Mouse (Mus musculus) MEL-GATA-1-ER (cell line): ENCODE data around the gene Zfp710.
"Not testable (repeated sequence)": the region's sequence is repeated elsewhere in the genome, so short reads cannot be mapped to it uniquely, and the experiment has no call there.

Source experiments
- DNase-seq: peaks from one replicate; pipeline ENCODE4 v3.0.0-alpha.2; 2012; ENCODE audit warnings: low read depth; ENCODE audit errors: extremely low read depth

Gene Zfp710

GRCm38 (mm10) chr7:80026990-80027635, 2.5 kb downstream of the Zfp710 start:
- DNase-seq: no peak

DNA sequence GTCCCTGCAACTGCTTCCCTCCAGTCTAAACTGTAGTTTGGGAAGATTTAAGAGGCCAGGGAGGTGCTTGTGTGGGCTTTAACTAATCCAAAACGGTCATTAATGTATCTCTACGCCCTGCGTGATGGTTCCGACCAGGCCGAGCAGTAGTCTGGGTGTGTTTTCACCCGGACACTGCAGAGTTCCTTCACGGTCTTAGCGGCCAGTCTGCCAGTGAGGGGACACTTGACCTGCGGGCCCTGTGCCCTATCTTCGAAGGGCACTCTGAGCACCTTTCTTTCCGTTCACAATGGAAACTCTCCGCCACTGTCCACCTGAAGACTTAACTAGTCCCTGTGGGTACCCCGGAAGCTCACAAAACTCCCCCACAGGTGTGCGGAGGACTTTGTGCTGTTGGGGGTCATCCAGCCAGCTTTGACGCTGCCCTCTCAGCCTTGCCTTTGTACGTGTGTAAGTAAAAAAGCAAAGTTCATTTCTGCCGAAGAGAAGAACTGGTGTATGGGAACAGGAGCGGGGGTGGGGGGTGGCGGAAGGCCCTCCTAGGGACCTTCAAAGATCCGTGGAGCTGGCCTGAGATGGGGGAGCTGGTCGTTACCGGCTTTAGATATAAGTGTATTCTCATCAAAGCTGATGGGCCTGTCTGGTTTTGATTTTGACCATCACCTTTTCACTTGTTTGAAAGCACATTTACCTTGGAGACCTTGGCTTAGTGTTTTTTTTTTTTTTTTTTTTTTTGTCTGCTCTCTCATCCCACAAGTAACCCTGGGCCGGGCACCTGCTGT, 3.2 kb downstream of the Zfp710 start:
- no peak for DNase-seq

GRCm38 (mm10) chr7:80028418-80028720, 3.8 kb downstream of the Zfp710 start:
- DNase-seq: no peak

DNA sequence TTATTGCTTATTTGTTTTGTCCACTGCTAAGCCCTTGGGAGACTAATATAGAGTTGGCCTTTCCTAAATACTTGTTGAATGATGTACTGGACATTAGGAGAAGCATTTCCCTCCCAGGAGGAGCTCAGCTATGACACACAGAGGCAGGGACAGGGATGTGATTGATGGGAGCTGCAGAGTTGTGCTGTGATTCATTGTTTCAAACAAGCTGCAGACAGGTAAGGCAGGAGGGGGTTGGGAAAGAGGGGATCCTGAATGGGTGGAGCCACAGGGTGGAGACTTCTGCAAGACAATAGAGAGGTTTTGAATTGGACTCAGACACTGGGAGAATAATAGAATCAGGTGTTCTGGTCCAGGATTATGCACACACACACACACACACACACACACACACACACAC, 5.4 kb downstream of the Zfp710 start:
- no peak for DNase-seq

DNA sequence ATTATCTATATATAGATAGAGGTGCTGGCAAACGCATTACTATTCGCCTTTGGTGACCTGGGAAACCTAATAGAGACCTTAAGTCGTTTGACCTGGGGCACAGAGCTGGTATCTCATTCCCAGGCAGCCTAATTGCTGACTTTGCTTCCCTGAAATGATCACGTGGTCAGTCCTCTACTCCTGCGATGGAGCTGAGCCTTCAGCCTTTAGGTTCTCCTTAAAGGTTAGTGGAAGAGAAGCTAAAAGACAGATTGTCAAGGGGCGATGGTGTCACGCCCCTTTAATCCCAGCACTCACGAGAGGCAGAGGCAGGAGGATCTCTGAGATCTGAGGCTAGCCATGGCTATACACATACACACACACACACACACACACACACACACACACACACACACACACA, 5.9 kb downstream of the Zfp710 start:
- DNase-seq: no peak

DNA sequence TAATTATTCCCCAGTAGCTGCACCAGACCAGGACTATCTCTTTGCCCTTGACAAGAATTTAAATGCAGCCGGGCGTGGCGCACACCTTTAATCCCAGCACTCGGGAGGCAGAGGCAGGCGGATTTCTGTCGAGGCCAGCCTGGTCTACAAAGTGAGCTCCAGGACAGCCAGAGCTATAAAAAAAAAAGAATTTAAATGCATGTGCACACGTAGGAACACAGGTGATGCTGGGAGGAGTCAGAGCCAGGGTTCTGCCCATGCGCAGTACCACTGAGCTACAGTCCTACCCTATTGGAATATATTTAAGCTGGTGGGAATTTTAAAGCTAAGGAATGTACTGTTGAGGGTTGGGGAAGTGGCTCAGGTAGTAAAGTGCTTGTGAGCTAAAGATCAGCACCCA, 6.4 kb downstream of the Zfp710 start:
- no peak for DNase-seq

GRCm38 (mm10) chr7:80031478-80031877, 6.9 kb downstream of the Zfp710 start:
- no peak for DNase-seq

DNA sequence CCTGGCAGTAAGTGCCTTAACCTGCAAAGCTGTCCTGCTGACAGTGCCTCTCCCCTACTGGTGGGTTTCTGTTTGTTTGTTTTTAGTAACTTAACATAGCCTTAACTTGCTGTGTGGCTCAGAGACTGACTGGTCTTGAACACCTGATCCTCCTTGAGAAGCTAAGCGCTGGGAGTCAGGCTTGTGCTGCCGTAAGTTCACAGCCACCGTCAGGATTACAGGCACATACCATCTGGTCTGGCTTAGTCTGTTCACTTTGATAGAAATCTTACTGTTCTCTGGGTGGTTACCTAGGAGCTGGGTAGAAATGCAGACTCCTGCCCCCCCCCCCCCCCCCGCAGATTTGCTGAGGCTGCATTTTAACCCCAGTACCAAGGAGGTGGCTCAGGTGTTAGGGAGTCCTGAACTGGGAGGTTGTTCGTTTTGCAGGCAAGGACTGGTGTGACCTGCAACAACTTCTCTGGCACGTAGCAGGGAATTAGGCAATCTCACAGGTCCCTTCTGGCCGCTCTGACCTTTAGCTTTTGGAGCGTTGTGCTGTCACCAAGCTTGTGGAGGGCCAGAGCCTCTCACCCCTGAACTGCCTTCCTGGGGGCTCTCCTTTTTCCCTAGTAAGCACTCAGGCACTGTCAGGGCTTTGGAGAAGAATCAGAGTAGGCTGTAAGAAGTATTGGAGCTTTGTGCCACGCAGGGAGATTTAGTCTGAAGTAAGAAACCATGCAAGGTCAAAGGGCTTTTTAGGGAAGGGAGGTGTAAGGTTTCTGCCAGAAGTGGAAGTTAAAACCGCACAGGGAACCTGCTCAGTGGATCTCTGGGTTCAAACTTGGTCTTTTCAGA, 7.8 kb downstream of the Zfp710 start:
- DNase-seq: no peak

DNA sequence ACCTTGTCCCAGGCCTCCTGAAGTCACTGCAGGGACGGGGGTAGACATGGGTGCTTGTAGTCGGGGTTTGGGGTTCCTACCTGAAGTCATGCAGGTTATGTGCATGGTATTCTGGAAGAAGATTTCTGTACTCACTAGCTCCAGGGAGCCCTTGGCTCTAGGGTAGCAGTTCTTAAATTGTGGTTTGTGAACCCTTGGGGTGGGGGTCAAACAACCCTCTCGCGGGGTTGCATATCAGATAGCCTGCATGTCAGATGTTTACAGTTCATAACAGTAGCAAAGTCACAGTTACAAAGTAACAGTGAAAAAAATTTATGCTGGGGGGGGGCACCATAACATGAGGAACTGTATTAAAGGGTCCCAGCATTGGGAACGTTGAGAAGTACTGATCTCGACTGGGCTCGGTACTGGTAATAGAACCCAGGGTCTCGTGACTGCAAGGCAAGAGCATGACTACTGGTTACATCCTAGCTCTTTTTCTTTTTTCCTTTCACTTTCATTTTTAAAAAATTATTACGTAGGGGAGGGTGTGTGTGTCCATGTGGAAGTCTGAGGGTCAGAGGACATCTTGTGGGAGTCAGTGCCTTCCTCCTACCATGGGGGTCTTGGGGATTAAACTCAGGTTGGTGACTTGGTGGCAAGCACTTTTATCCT, 8.6 kb downstream of the Zfp710 start:
- DNase-seq: no peak

DNA sequence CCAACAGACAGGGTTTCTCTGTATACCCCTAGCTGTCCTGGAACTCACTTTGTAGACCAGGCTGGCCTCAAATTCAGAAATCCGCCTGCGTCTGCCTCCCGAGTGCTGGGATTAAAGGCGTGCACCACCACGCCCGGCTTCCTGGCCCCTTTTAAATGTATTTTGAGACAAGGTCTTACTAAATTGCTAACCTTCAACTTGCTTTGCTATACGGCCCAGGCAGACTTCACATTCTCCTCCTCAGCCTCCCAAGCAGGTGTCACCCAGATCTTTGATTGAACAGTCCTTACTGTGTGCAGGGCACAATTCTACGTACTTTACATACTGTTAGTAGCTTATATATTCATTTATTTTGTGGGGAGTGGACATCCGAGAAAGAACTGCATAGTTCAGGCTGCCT, 9.2 kb downstream of the Zfp710 start:
- DNase-seq: no peak

DNA sequence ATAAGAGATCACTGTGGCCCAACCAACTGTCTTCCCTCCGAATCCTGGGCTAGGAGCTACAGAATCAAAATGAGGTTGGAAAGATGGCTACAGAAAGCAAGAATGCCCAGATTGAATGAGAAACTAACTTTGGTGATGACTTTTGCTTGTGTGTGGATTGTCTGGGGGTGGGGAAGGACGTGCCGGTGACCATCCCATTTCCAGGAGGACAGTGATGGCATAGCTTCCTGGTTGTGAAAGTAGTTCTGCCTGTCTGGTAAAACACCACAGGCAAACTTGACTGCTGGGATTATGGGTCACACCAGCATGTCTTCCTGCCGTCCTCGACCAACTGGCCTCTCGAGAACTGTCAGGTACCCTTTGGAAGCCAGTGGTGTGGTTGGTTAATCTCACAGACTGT, 10.5 kb downstream of the Zfp710 start:
- no peak for DNase-seq

- DNase-seq: no peak
Measured at GRCm38 (mm10) chr7:80035748-80036147, 11.1 kb downstream of the Zfp710 start.

- no peak for DNase-seq
Measured at GRCm38 (mm10) chr7:80039699-80040098, 15.1 kb downstream of the Zfp710 start.

DNA sequence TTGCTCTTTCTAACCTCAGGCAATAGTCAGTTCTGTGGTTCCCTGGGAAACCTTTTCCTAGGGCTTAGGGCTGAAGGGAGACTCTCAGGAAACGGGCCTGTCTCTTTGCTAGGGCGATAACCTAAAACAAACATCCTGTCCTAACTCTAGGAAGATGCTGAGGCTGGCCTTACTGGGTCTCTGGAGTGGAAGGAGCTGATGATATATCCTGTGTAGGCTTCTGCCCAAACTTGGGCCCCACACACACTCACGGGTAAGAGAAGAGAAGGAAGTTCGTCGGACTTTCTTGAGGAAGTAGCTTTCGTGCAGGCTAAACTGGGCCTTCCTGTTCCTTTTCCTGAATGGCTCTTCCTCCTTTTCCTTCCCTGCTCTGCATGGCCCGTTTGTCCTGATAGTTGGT, 19.6 kb downstream of the Zfp710 start:
- DNase-seq: no peak

GRCm38 (mm10) chr7:80047041-80047440, 22.4 kb downstream of the Zfp710 start:
- no peak for DNase-seq

GRCm38 (mm10) chr7:80049746-80050145, 25.1 kb downstream of the Zfp710 start:
- no peak for DNase-seq

DNA sequence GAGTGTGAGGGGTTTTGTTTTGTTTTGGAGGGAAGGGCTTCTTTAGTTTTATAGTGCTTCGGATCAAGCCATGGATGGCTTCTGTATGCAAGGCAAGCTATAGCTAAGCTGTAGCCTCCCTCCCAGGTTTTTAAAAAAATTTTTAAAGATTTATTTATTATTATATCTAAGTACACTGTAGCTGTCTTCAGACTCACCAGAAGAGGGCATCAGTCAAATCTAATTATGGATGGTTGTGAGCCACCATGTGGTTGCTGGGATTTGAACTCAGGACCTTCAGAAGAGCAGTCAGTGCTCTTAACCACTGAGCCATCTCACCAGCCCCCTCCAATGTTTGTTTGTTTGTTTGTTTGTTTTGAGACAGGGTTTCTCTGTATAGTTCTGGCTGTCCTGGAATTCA, 25.8 kb downstream of the Zfp710 start:
- DNase-seq: not testable (repeated sequence)

DNA sequence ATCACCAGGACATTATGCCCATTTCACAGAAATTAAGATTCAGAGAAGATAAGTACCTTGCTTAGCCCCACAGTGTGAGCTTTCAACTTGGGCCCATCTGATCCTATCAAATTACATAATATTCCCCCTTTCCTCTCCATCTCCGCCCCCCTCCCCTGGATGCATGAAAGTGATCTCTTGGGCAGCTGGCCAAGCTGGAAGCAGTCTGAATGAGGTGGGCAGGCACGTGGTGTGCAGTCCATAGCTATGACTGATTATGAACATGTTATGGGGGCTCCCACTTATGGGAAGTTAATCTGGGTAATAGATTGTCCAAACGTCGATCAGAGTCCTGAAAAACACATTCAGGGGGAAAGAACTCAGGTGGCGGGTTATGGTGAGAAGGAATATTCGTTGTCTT, 27.2 kb downstream of the Zfp710 start:
- DNase-seq: no peak

DNA sequence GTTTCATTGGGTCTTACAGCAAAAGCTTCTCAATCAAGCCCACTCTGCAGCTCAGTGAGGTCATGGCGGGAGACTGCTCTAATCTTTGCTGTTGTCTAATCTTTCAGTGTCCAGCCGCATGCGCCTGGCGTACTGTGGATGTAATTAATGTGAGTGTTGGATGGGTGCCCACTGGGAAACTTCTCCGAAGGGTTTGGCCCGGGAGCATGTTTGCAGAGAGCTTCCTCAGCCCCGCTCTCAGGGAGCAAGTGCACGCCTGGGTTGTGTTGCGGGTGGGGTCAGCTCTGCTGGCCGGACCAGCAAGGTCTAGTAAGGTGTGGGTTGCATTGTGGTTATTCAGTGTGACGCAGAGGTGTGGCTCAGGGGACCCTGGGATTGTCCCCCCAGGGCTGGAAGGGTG, 27.6 kb downstream of the Zfp710 start:
- DNase-seq: no peak

- no peak for DNase-seq
Measured at GRCm38 (mm10) chr7:80053147-80053546, 28.5 kb downstream of the Zfp710 start.

GRCm38 (mm10) chr7:80055781-80056180, 31.2 kb downstream of the Zfp710 start:
- no peak for DNase-seq
